Mouse (Mus musculus): Measurements from ENCODE around the gene Inca1. TPM values are rescaled to one million over a fixed set of nuclear protein-coding genes. Genes with fewer than 3 reads are reported as not detected.

Gene Inca1
- total and polyA plus RNA-seq, 3 experiments: 0.35 to 2.2 TPM; not detected in 1

- H3K4me3 ChIP-seq (ENCODE audit: control insufficient read depth in 1 of 2, insufficient read depth in 1 of 2, low read depth in 2 of 2, low read length in 2 of 2): peak within 1 kb of the TSS; percentile 63 to 79
- peaks cover 0 to 9% of the 10 kb centered on the region in 2 experiments; a peak in 2 of 4 replicates for H3K4me1 ChIP-seq (ENCODE audit: control insufficient read depth in 1 of 2, insufficient read depth in 2 of 2, low read length in 2 of 2)
- no peaks in the 10 kb centered on the region for H3K27me3 ChIP-seq (ENCODE audit: control insufficient read depth in 1 of 2, insufficient read depth in 2 of 2, low read length in 2 of 2)
- H3K9me3 ChIP-seq (replicated peaks; ENCODE audit: insufficient read depth, low read length): no peaks in the 10 kb centered on the region
- peaks cover 4% of the 10 kb centered on the region; the same call in 1 of the 2 replicates for H3K79me2 ChIP-seq (ENCODE audit: control insufficient read depth, insufficient read depth, low read length, poor library complexity)
- H3K27ac ChIP-seq (ENCODE audit: control insufficient read depth, low read depth, low read length): peak within 1 kb of the TSS; percentile 48
- DNase-seq (ENCODE audit: low read depth, low spot score): peak; percentile 88
- peaks cover 0 to 5% of the 10 kb centered on the region in 2 experiments; a peak in 2 of 4 replicates for H3K36me3 ChIP-seq (ENCODE audit: control insufficient read depth in 1 of 2, insufficient read depth in 2 of 2, low read length in 2 of 2)
- H3K9ac ChIP-seq (ENCODE audit: control insufficient read depth, low read depth, low read length, poor library complexity, severe bottlenecking): peak within 1 kb of the TSS; percentile 86
- 0 out of 2 replicates have a peak, but pooled peaks have one; percentile 25 for TF ChIP-seq POLR2AphosphoS2 (IDR thresholded peaks at IDR 0.05; ENCODE audit: low read length)
- TF ChIP-seq UBTF (IDR thresholded peaks at IDR 0.05; ENCODE audit: borderline replicate concordance, insufficient read depth, low read depth, low read length): no peak
- peak; percentile 59; the same call in 1 of the 2 replicates for TF ChIP-seq SIN3A (IDR thresholded peaks at IDR 0.05; ENCODE audit: low read length)
- no peak for TF ChIP-seq ZC3H11A (IDR thresholded peaks at IDR 0.05; ENCODE audit: low read depth, low read length)
- TF ChIP-seq E2F4 (IDR thresholded peaks at IDR 0.05; ENCODE audit: borderline replicate concordance, low read depth, low read length): no peak
- no peak for TF ChIP-seq ZNF384 (IDR thresholded peaks at IDR 0.05; ENCODE audit: low read depth, low read length)
- no peak for TF ChIP-seq RAD21 (IDR thresholded peaks at IDR 0.05; ENCODE audit: low read depth, low read length)
- peak; percentile 59 for TF ChIP-seq NELFE (IDR thresholded peaks at IDR 0.05; ENCODE audit: low read depth, low read length)
- peak; percentile 96 for TF ChIP-seq MAZ (IDR thresholded peaks at IDR 0.05; ENCODE audit: low read depth, low read length)
- TF ChIP-seq RCOR1 (IDR thresholded peaks at IDR 0.05; ENCODE audit: low read depth, low read length): no peak
- TF ChIP-seq GABPA (IDR thresholded peaks at IDR 0.05; ENCODE audit: low read depth, low read length): no peak
- TF ChIP-seq USF2 (IDR thresholded peaks at IDR 0.05; ENCODE audit: borderline replicate concordance in 1 of 2, insufficient read depth in 1 of 2, low read depth in 1 of 2, low read length in 2 of 2): no peak
- TF ChIP-seq CTCF (IDR thresholded peaks at IDR 0.05 in 2 of 3, conservative IDR thresholded peaks at IDR 0.05 in 1 of 3; ENCODE audit: control insufficient read depth in 1 of 3, insufficient read depth in 1 of 3, low read depth in 2 of 3, low read length in 3 of 3, poor library complexity in 1 of 3, severe bottlenecking in 1 of 3): peak; percentile 45 to 69 (median 64); a peak in 5 of 6 replicates
- TF ChIP-seq MXI1 (IDR thresholded peaks at IDR 0.05; ENCODE audit: low read depth, low read length): peak; percentile 65; the same call in 1 of the 2 replicates
- no peak for TF ChIP-seq ETS1 (IDR thresholded peaks at IDR 0.05; ENCODE audit: low read depth, low read length)
- TF ChIP-seq MYC (IDR thresholded peaks at IDR 0.05; ENCODE audit: low read depth, low read length): no peak
- TF ChIP-seq BHLHE40 (IDR thresholded peaks at IDR 0.05; ENCODE audit: borderline replicate concordance, low read depth, low read length): no peak
- TF ChIP-seq CHD1 (IDR thresholded peaks at IDR 0.05; ENCODE audit: low read depth, low read length): no peak
- no peak for TF ChIP-seq NRF1 (IDR thresholded peaks at IDR 0.05; ENCODE audit: insufficient read depth, low read depth, low read length, poor library complexity, severe bottlenecking)
- no peak for TF ChIP-seq POLR2AphosphoS5 (IDR thresholded peaks at IDR 0.05; ENCODE audit: borderline replicate concordance, low read depth, low read length)
- TF ChIP-seq TBP (IDR thresholded peaks at IDR 0.05; ENCODE audit: low read depth, low read length): no peak
- TF ChIP-seq EP300 (IDR thresholded peaks at IDR 0.05; ENCODE audit: low read depth in 1 of 2, low read length in 2 of 2): no peak
- TF ChIP-seq KAT2A (conservative IDR thresholded peaks at IDR 0.05; ENCODE audit: low read depth, low read length): no peak
- TF ChIP-seq ELF1 (IDR thresholded peaks at IDR 0.05; ENCODE audit: low read depth, low read length): peak; percentile 43; the same call in 1 of the 2 replicates
- TF ChIP-seq POLR2A (IDR thresholded peaks at IDR 0.05; ENCODE audit: control insufficient read depth in 1 of 2, insufficient read depth in 1 of 2, low read depth in 1 of 2, low read length in 2 of 2, poor library complexity in 1 of 2): peak; percentile 66 to 68; a peak in 3 of 4 replicates
- TF ChIP-seq CHD2 (IDR thresholded peaks at IDR 0.05; ENCODE audit: low read length): no peak
- TF ChIP-seq MAX (IDR thresholded peaks at IDR 0.05; ENCODE audit: low read length): no peak
- TF ChIP-seq USF1 (IDR thresholded peaks at IDR 0.05; ENCODE audit: low read depth, low read length): no peak
- no peak for TF ChIP-seq JUND (IDR thresholded peaks at IDR 0.05; ENCODE audit: low read depth, low read length)
- no peak for TF ChIP-seq MYB (IDR thresholded peaks at IDR 0.05; ENCODE audit: low read depth, low read length)
- no peak for TF ChIP-seq MEF2A (IDR thresholded peaks at IDR 0.05; ENCODE audit: extremely low read depth, insufficient replicate concordance, low read depth, low read length, poor library complexity, severe bottlenecking)
- peak; percentile 20; the same call in 1 of the 2 replicates for TF ChIP-seq ZMIZ1 (IDR thresholded peaks at IDR 0.05; ENCODE audit: low read depth, low read length)
- no peak for TF ChIP-seq ZKSCAN1 (IDR thresholded peaks at IDR 0.05; ENCODE audit: low read depth, low read length)
- no peak for TF ChIP-seq GATA1 (IDR thresholded peaks at IDR 0.05; ENCODE audit: low read depth, low read length)
- no peak for TF ChIP-seq MAFK (IDR thresholded peaks at IDR 0.05; ENCODE audit: borderline replicate concordance, low read depth, low read length)
- peak; percentile 69; the same call in 1 of the 2 replicates for TF ChIP-seq HCFC1 (IDR thresholded peaks at IDR 0.05; ENCODE audit: low read depth, low read length)
Observed at GRCm38 (mm10) chr11:70687601-70688199, 12.3 kb downstream of the Inca1 start, which contains the start of gene Camta2. Camta2 (minus strand) TSS chr11:70688105.

Measured in MEL (cell line).